Mouse (Mus musculus): ENCODE data around the gene Creb3. TPM values are rescaled to one million over a fixed set of nuclear protein-coding genes. Genes with fewer than 3 reads are reported as not detected.

Creb3 gene
- polyA plus RNA-seq, 1 experiment = 52.4 TPM

DNA sequence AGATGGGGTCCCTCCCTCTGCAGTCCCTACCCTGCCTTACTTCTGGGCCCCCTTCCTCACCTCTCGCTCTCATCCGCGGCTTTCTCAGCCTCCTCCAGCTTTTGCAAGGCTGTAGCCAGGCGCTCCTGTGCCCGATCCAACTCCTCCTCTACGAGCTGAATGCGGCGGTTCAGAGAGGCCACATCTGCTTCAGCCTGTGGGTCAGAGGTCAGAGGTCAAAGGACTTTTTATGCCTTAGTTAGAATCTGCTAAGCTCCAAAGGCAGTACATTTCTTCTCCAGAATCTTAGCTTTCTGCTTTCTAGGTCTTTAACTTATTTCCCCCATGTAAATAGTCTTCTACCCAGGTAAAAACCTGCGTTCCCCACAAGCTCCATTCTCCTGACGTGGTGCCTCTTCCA, 42.6 kb upstream of the Creb3 start:
- H3K4me3 ChIP-seq (ENCODE audit: insufficient read depth, poor library complexity, severe bottlenecking) = no peak overlapping the region
- peaks cover 11% of the 10 kb centered on the region for H3K79me3 ChIP-seq (ENCODE audit: low read depth)
- TF ChIP-seq CTCF (IDR thresholded peaks at IDR 0.05; ENCODE audit: control insufficient read depth, insufficient read depth, insufficient read length) = no peak
- TF ChIP-seq MAX (IDR thresholded peaks at IDR 0.05) = no peak
- TF ChIP-seq FOSL1 (IDR thresholded peaks at IDR 0.05; ENCODE audit: insufficient read depth, low read length, poor library complexity, severe bottlenecking) = no peak
- no peak for TF ChIP-seq USF1 (IDR thresholded peaks at IDR 0.05; ENCODE audit: low read depth)
- TF ChIP-seq CEBPB (IDR thresholded peaks at IDR 0.05; ENCODE audit: low read depth) = no peak
- no peak for TF ChIP-seq MYOG (IDR thresholded peaks at IDR 0.05; ENCODE audit: control insufficient read depth, extremely low read depth, insufficient read length)
- TF ChIP-seq MYOD1 (IDR thresholded peaks at IDR 0.05; ENCODE audit: control insufficient read depth, insufficient read length, low read depth) = no peak
- H3ac ChIP-seq (ENCODE audit: control insufficient read depth, insufficient read length, low read depth) = peak overlapping the region; percentile 1
- H3K79me2 ChIP-seq (ENCODE audit: control insufficient read depth, insufficient read depth) = peaks cover 47% of the 10 kb centered on the region
- H3K36me3 ChIP-seq (ENCODE audit: control insufficient read depth, insufficient read depth) = peaks cover 57% of the 10 kb centered on the region
- H3K27me3 ChIP-seq (ENCODE audit: control insufficient read depth, insufficient read depth, insufficient read length) = no peaks in the 10 kb centered on the region

DNA sequence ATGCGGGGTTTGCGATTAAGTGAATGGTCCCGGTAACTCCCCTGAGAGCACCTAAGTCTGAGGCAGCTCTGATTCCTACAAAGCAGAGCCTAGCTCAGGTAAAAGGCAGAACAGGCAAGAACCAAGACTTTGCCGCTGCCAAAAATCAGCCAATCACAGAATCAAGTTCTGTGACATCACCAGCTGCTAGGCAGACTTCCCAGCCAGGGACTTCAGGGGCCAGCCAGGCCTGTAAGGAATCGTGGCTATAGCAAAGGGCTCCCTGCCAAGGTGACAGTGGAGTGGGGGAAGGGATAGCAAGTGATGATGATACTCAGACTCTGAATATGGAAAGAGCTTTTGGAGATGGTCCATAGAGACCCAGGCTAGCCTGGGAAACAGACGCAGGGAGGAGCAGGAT, 42.2 kb upstream of the Creb3 start:
- no peak overlapping the region for H3ac ChIP-seq (ENCODE audit: control insufficient read depth, insufficient read length, low read depth)
- H3K36me3 ChIP-seq (ENCODE audit: control insufficient read depth, insufficient read depth) = peaks cover 53% of the 10 kb centered on the region
- TF ChIP-seq FOSL1 (IDR thresholded peaks at IDR 0.05; ENCODE audit: insufficient read depth, low read length, poor library complexity, severe bottlenecking) = no peak
- TF ChIP-seq CTCF (IDR thresholded peaks at IDR 0.05; ENCODE audit: control insufficient read depth, insufficient read depth, insufficient read length) = no peak
- no peak for TF ChIP-seq USF1 (IDR thresholded peaks at IDR 0.05; ENCODE audit: low read depth)
- H3K79me3 ChIP-seq (ENCODE audit: low read depth) = peaks cover 11% of the 10 kb centered on the region
- peaks cover 47% of the 10 kb centered on the region for H3K79me2 ChIP-seq (ENCODE audit: control insufficient read depth, insufficient read depth)
- no peak overlapping the region for H3K4me3 ChIP-seq (ENCODE audit: insufficient read depth, poor library complexity, severe bottlenecking)
- H3K27me3 ChIP-seq (ENCODE audit: control insufficient read depth, insufficient read depth, insufficient read length) = no peaks in the 10 kb centered on the region

DNA sequence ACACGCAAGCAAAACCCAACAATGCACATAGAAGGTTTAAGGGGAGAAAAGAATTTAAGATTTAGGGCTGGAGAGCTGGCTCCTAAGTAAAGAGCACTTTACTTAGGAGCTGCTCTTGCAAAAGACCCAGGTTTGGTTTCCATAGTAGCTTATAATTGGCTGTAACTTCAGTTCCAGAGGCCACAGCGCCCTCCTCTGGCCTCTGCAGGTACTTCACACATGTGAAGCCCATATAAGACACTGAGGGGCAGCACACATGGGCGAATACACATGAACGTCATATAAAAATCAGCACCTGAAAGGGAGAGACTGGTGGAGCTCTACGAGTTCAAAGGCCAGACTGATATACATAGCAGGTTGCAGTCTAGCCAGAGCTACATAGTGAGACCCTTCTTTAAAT, 34.3 kb upstream of the Creb3 start:
- H3K36me3 ChIP-seq (ENCODE audit: control insufficient read depth, insufficient read depth) = peaks cover 33% of the 10 kb centered on the region
- H3K79me2 ChIP-seq (ENCODE audit: control insufficient read depth, insufficient read depth) = peaks cover 4% of the 10 kb centered on the region
- no peaks in the 10 kb centered on the region for H3K27me3 ChIP-seq (ENCODE audit: control insufficient read depth, insufficient read depth, insufficient read length)
- no peak overlapping the region for H3K4me3 ChIP-seq (ENCODE audit: insufficient read depth, poor library complexity, severe bottlenecking)
- no peaks in the 10 kb centered on the region for H3K79me3 ChIP-seq (ENCODE audit: low read depth)
- TF ChIP-seq CTCF (IDR thresholded peaks at IDR 0.05; ENCODE audit: control insufficient read depth, insufficient read depth, insufficient read length) = peak; percentile 18
- TF ChIP-seq USF1 (IDR thresholded peaks at IDR 0.05; ENCODE audit: low read depth) = no peak
- H3ac ChIP-seq (ENCODE audit: control insufficient read depth, insufficient read length, low read depth) = no peak overlapping the region

DNA sequence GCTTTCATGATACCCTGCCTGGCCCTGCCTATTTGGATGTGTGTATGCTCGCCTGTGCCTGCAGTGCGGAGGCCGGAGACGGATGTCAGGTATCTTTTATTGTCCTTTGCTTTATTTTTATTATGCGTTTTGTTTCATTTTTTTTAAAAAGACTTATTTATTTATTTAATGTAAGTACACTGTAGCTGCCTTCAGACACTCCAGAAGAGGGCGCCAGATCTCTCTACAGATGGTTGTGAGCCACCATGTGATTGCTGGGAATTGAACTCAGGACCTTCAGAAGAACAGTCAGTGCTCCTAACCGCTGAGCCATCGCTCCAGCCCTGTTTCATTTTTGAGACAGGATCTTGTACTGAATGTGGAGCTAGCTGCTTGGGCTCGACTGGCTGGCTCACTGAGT, 33.6 kb upstream of the Creb3 start:
- Histone ChIP-seq H3K36me3 (ENCODE audit: control insufficient read depth, insufficient read depth) (peaks cover 39% of the 10 kb centered on the region), H3ac (ENCODE audit: control insufficient read depth, insufficient read length, low read depth) (no peak overlapping the region), H3K4me3 (ENCODE audit: insufficient read depth, poor library complexity, severe bottlenecking) (no peak overlapping the region), H3K27me3 (ENCODE audit: control insufficient read depth, insufficient read depth, insufficient read length) (no peaks in the 10 kb centered on the region), H3K79me3 (ENCODE audit: low read depth) (no peaks in the 10 kb centered on the region), H3K79me2 (ENCODE audit: control insufficient read depth, insufficient read depth) (no peaks in the 10 kb centered on the region)
- TF ChIP-seq MYOG (IDR thresholded peaks at IDR 0.05; ENCODE audit: control insufficient read depth, extremely low read depth, insufficient read length) (no peak), MAX (IDR thresholded peaks at IDR 0.05) (no peak), FOSL1 (IDR thresholded peaks at IDR 0.05; ENCODE audit: insufficient read depth, low read length, poor library complexity, severe bottlenecking) (no peak), CTCF (IDR thresholded peaks at IDR 0.05; ENCODE audit: control insufficient read depth, insufficient read depth, insufficient read length) (no peak), CEBPB (IDR thresholded peaks at IDR 0.05; ENCODE audit: low read depth) (no peak), MYOD1 (IDR thresholded peaks at IDR 0.05; ENCODE audit: control insufficient read depth, insufficient read length, low read depth) (no peak), USF1 (IDR thresholded peaks at IDR 0.05; ENCODE audit: low read depth) (no peak)

DNA sequence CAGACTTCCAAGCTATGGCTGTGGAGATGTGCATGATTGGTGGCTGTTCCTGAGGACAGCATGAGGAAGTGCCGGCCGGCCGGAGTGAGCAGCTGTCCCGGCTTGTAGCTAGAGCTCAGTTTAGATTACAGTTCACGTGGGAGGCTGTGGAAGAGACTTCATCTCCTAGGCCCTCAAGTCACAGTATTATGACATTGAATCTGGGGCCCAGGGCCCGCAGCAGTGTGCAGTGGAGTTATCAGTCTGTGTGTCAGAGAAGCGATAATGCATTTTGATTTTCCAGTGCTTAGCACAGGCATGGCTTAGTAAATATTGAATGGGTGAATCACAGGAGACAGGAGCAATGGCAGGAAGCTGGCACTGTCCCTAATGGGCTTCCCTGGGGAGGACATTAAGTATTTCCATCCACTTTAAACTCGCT, 32.0 kb upstream of the Creb3 start:
- Histone ChIP-seq H3K36me3 (ENCODE audit: control insufficient read depth, insufficient read depth) (peaks cover 53% of the 10 kb centered on the region), H3K4me3 (ENCODE audit: insufficient read depth, poor library complexity, severe bottlenecking) (no peak overlapping the region), H3K79me3 (ENCODE audit: low read depth) (no peaks in the 10 kb centered on the region), H3K27me3 (ENCODE audit: control insufficient read depth, insufficient read depth, insufficient read length) (no peaks in the 10 kb centered on the region), H3ac (ENCODE audit: control insufficient read depth, insufficient read length, low read depth) (no peak overlapping the region), H3K79me2 (ENCODE audit: control insufficient read depth, insufficient read depth) (no peaks in the 10 kb centered on the region)
- TF ChIP-seq CEBPB (IDR thresholded peaks at IDR 0.05; ENCODE audit: low read depth) (no peak), USF1 (IDR thresholded peaks at IDR 0.05; ENCODE audit: low read depth) (no peak), FOSL1 (IDR thresholded peaks at IDR 0.05; ENCODE audit: insufficient read depth, low read length, poor library complexity, severe bottlenecking) (no peak), MYOD1 (IDR thresholded peaks at IDR 0.05; ENCODE audit: control insufficient read depth, insufficient read length, low read depth) (no peak), MAX (IDR thresholded peaks at IDR 0.05) (no peak), CTCF (IDR thresholded peaks at IDR 0.05; ENCODE audit: control insufficient read depth, insufficient read depth, insufficient read length) (no peak)

DNA sequence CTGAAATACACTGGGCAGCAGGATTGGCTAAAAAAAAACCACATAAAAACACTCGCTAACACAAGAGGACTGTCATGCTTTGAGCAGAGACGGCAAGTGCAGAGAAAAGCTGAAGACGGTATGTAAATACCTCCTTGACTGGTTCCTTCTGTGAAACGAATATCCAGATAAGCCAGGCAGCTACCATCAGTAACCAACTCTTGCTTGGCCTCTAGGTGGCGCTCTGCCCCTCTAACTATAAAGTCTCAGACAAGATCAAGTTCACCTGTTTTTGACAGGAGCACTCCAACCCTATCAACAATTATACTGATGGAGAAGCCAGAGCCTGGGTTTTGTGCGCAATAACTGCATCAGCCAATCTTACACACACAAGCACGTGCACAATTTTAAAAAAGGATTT, 31.6 kb upstream of the Creb3 start:
- H3K79me3 ChIP-seq (ENCODE audit: low read depth) = no peaks in the 10 kb centered on the region
- H3K79me2 ChIP-seq (ENCODE audit: control insufficient read depth, insufficient read depth) = no peaks in the 10 kb centered on the region
- TF ChIP-seq CTCF (IDR thresholded peaks at IDR 0.05; ENCODE audit: control insufficient read depth, insufficient read depth, insufficient read length) (peak; percentile 44), USF1 (IDR thresholded peaks at IDR 0.05; ENCODE audit: low read depth) (no peak)
- H3K36me3 ChIP-seq (ENCODE audit: control insufficient read depth, insufficient read depth) = peaks cover 58% of the 10 kb centered on the region
- H3K4me3 ChIP-seq (ENCODE audit: insufficient read depth, poor library complexity, severe bottlenecking) = no peak overlapping the region
- no peak overlapping the region for H3ac ChIP-seq (ENCODE audit: control insufficient read depth, insufficient read length, low read depth)
- no peaks in the 10 kb centered on the region for H3K27me3 ChIP-seq (ENCODE audit: control insufficient read depth, insufficient read depth, insufficient read length)
